Mouse (Mus musculus) heart, adult 11 months (tissue): Measurements from ENCODE around the gene Tut4.

Source experiments
- DNase-seq: peaks from one replicate; pipeline ENCODE4 v3.0.0; 2022

Gene Tut4

GRCm38 (mm10) chr4:108539701-108540100 lies 80.5 kb downstream of the Tut4 start:
- no peak for DNase-seq

- DNase-seq: no peak
Observed at GRCm38 (mm10) chr4:108565026-108565425, 105.8 kb downstream of the Tut4 start.

- DNase-seq: no peak
Observed at GRCm38 (mm10) chr4:108572644-108573043, 113.4 kb downstream of the Tut4 start.

- peak; percentile 99 for DNase-seq
Observed at GRCm38 (mm10) chr4:108578840-108579742, 119.9 kb downstream of the Tut4 start, which contains the start of the genes Prpf38a and Orc1. Prpf38a (minus strand) TSS chr4:108579336. Orc1 (plus strand) TSS chr4:108579423.

GRCm38 (mm10) chr4:108579743-108580411 lies 120.7 kb downstream of the Tut4 start:
- DNase-seq: no peak

- DNase-seq: no peak
Observed at GRCm38 (mm10) chr4:108593376-108593775, 134.2 kb downstream of the Tut4 start.

GRCm38 (mm10) chr4:108595785-108596184 lies 136.6 kb downstream of the Tut4 start:
- DNase-seq: no peak

- DNase-seq: no peak
Observed at GRCm38 (mm10) chr4:108598306-108598705, 139.1 kb downstream of the Tut4 start.

GRCm38 (mm10) chr4:108601870-108602269 lies 142.6 kb downstream of the Tut4 start:
- no peak for DNase-seq

- DNase-seq: peak; percentile 61
Observed at GRCm38 (mm10) chr4:108608651-108609050, 149.4 kb downstream of the Tut4 start.
